Mouse (Mus musculus) heart, embryonic 14.5 days (tissue): ENCODE measurements around the gene Zfp574. TPM values are rescaled to one million over a fixed set of nuclear protein-coding genes. Genes with fewer than 3 reads are reported as not detected.
A peak's percentile ranks its signal among the peaks of the same experiment; 100 is the strongest.

Experiments
- ATAC-seq: fragments of 200-750 bp; cut with Nextera tagmentation; 2 replicates; pipeline ENCODE4 v1.8.0; 2017; ENCODE audit warnings: low read depth, moderate TSS enrichment; ENCODE audit not compliant: insufficient number of reproducible peaks, insufficient read depth, low FRiP score
- H3K27ac ChIP-seq, 2 experiments: fragments of 200-500 bp in 1 of 2; fragments of 300-500 bp in 1 of 2; sonication (generic) in 1 of 2; replicated peaks in 1 of 2; 2 replicates each; pipeline ENCODE4 v1.5.1; 2012 to 2014; ENCODE audit warnings: low read depth in 2 of 2, low read length in 2 of 2, control low read depth in 1 of 2, mild to moderate bottlenecking in 1 of 2, mixed read lengths in 1 of 2; ENCODE audit not compliant: control insufficient read depth in 1 of 2, insufficient read depth in 1 of 2
- H3K27me3 ChIP-seq: fragments of 300-500 bp; sonication (generic); 2 replicates; pipeline ENCODE4 v1.6.1; 2014; ENCODE audit warnings: mild to moderate bottlenecking, low read length, control low read depth; ENCODE audit not compliant: control insufficient read depth, insufficient read depth
- H3K36me3 ChIP-seq: fragments of 300-500 bp; sonication (generic); 2 replicates; pipeline ENCODE4 v1.6.1; 2014; ENCODE audit warnings: mild to moderate bottlenecking, control low read depth, low read length, mixed read lengths; ENCODE audit not compliant: control insufficient read depth, insufficient read depth
- H3K4me1 ChIP-seq, 2 experiments: fragments of 200-500 bp in 1 of 2; fragments of 300-500 bp in 1 of 2; sonication (generic) in 1 of 2; 2 replicates each; pipeline ENCODE4 v1.6.1; 2012 to 2014; ENCODE audit warnings: low read length in 2 of 2, control low read depth in 1 of 2, mixed read lengths in 1 of 2; ENCODE audit not compliant: control insufficient read depth in 2 of 2, insufficient read depth in 2 of 2
- H3K4me2 ChIP-seq: fragments of 300-500 bp; sonication (generic); 2 replicates; pipeline ENCODE4 v1.6.1; 2014; ENCODE audit warnings: mild to moderate bottlenecking, low read length
- H3K4me3 ChIP-seq, 2 experiments: fragments of 200-500 bp in 1 of 2; fragments of 300-500 bp in 1 of 2; sonication (generic) in 1 of 2; 2 replicates each; pipeline ENCODE4 v1.5.1; 2012 to 2014; ENCODE audit warnings: low read length in 2 of 2, mild to moderate bottlenecking in 2 of 2, control low read depth in 1 of 2, low read depth in 1 of 2, moderate library complexity in 1 of 2; ENCODE audit not compliant: control insufficient read depth in 1 of 2, insufficient read depth in 1 of 2
- H3K9ac ChIP-seq: fragments of 300-500 bp; sonication (generic); 2 replicates; pipeline ENCODE4 v1.6.1; 2014; ENCODE audit warnings: mild to moderate bottlenecking, low read length
- H3K9me3 ChIP-seq: fragments of 300-500 bp; sonication (generic); 2 replicates; pipeline ENCODE4 v1.6.1; 2016; ENCODE audit warnings: low read length, control low read depth; ENCODE audit not compliant: control insufficient read depth
- WGBS: fragments of 180-500 bp; shearing (Covaris S2); extraction: QIAGEN DNeasy Blood & Tissue Kit; methylation state at CpG from one replicate; pipeline ENCODE4 v1.1.7; 2014; 5-methylcytosine and 5-hydroxymethylcytosine counted together
- polyA plus RNA-seq: library from polyadenylated mRNA; unstranded; fragments of >200 nt; fragmentation: Nextera tagmentation; extraction: Ambion mirVana; gene quantifications from 2 replicates; pipeline ENCODE4 v1.2.1, GENCODE M21; 2014

Gene Zfp574
- polyA plus RNA-seq, 1 experiment from 2014 or later = 14.5 TPM

GRCm38 (mm10) chr7:25112956-25113603 lies 40.7 kb downstream of the Zfp574 start:
- no peak for ATAC-seq
- Histone ChIP-seq H3K4me2 (no peak overlapping the region), H3K27me3 (no peaks in the 10 kb centered on the region; the same call in 1 of the 2 replicates), H3K4me3 (no peak overlapping the region), H3K36me3 (no peaks in the 10 kb centered on the region), H3K27ac (no peak overlapping the region), H3K9ac (no peak overlapping the region), H3K9me3 (no peaks in the 10 kb centered on the region), H3K4me1 (peaks cover 0 to under 1% of the 10 kb centered on the region in 2 experiments; a peak in 1 of 4 replicates)
- WGBS = 76% methylated on average over 16 of the region's 16 CpGs

GRCm38 (mm10) chr7:25120061-25120834 lies 47.9 kb downstream of the Zfp574 start:
- H3K4me2 ChIP-seq = no peak overlapping the region
- no peaks in the 10 kb centered on the region for H3K36me3 ChIP-seq
- no peak overlapping the region for H3K9ac ChIP-seq
- H3K27me3 ChIP-seq = no peaks in the 10 kb centered on the region; the same call in 1 of the 2 replicates
- H3K4me3 ChIP-seq = no peak overlapping the region
- H3K27ac ChIP-seq = no peak overlapping the region
- WGBS = 66% methylated on average over 25 of the region's 25 CpGs
- H3K4me1 ChIP-seq = peaks cover 0 to 4% of the 10 kb centered on the region in 2 experiments; a peak in 1 of 4 replicates
- 0 out of 2 replicates have a peak, but pooled peaks have one; percentile 40 for ATAC-seq
- no peaks in the 10 kb centered on the region for H3K9me3 ChIP-seq

DNA sequence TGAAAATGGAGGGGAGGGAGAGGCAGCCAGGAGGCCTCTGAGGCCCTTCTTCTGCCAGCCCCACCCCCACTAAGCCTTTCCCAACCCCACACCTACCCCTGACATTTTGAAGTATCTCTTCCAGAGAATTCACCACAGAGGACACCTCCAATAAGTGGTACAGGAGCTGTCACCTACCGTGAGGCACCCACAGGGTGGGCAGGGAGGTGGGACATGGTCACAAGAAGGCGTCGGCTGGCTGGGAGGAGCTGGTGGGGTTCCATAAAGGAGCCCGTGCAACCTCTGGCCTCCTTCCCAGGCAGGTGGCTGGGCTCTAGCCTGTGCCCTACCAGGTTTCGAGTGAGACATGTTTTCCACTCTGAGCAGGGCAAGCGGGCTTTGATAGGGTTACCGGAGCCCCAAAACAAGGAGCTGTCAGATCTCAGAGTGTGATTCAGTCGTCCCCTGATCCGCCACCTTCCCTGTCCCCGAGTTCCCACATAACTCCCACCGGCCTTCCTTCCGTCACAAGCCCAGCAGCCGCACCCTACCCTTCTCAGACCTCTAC lies 48.9 kb downstream of the Zfp574 start:
- WGBS = 65% methylated on average over 13 of the region's 13 CpGs
- H3K9me3 ChIP-seq = no peaks in the 10 kb centered on the region
- H3K4me3 ChIP-seq = no peak overlapping the region
- no peak overlapping the region for H3K4me2 ChIP-seq
- peaks cover 0 to 4% of the 10 kb centered on the region in 2 experiments; a peak in 1 of 4 replicates for H3K4me1 ChIP-seq
- H3K27ac ChIP-seq = no peak overlapping the region
- no peaks in the 10 kb centered on the region for H3K36me3 ChIP-seq
- H3K9ac ChIP-seq = no peak overlapping the region
- ATAC-seq = no peak
- no peaks in the 10 kb centered on the region for H3K27me3 ChIP-seq

- Histone ChIP-seq H3K4me1 (no peaks in the 10 kb centered on the region; a peak in 1 of 4 replicates), H3K4me3 (no peak overlapping the region), H3K27me3 (peaks cover 14% of the 10 kb centered on the region; the same call in 1 of the 2 replicates), H3K27ac (no peak overlapping the region), H3K9ac (no peak overlapping the region), H3K4me2 (no peak overlapping the region), H3K36me3 (no peaks in the 10 kb centered on the region), H3K9me3 (no peaks in the 10 kb centered on the region)
- WGBS = 68% methylated on average over 10 of the region's 10 CpGs
- no peak for ATAC-seq
These were observed 53.4 kb downstream of the Zfp574 start for GRCm38 (mm10) chr7:25125716-25126281.

DNA sequence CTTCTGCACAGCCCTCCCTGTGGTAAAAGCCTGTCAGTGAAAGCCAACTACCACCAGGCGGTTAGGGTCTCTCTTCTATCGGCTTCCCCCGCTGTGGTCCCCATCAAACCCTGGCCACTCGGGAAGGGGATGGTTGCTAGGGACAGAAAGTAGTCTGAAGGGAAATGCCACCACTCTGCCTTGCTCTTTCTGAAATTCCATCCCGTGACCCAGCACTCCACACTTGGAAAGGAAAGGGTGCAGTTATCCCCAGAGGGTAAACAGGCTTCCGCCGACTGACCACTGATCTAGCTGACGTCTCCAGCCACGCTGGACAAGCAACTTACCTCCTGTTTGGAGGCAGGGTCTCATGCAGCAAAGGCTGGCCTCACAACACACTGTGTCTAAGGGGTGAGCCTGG lies 55.6 kb downstream of the Zfp574 start:
- WGBS = 61% methylated on average over 9 of the region's 9 CpGs
- H3K27ac ChIP-seq = no peak overlapping the region
- H3K4me2 ChIP-seq = no peak overlapping the region
- no peak overlapping the region for H3K4me3 ChIP-seq
- no peaks in the 10 kb centered on the region for H3K9me3 ChIP-seq
- no peak for ATAC-seq
- peaks cover 36% of the 10 kb centered on the region for H3K27me3 ChIP-seq
- H3K36me3 ChIP-seq = no peaks in the 10 kb centered on the region
- H3K4me1 ChIP-seq = no peaks in the 10 kb centered on the region
- no peak overlapping the region for H3K9ac ChIP-seq

- H3K27ac ChIP-seq = no peak overlapping the region
- H3K36me3 ChIP-seq = no peaks in the 10 kb centered on the region
- no peaks in the 10 kb centered on the region for H3K4me1 ChIP-seq
- H3K4me2 ChIP-seq = no peak overlapping the region
- no peak overlapping the region for H3K4me3 ChIP-seq
- 42% methylated on average over 13 of the region's 13 CpGs for WGBS
- no peaks in the 10 kb centered on the region for H3K9me3 ChIP-seq
- H3K9ac ChIP-seq = no peak overlapping the region
- H3K27me3 ChIP-seq = peaks cover 49% of the 10 kb centered on the region
- no peak for ATAC-seq
These were observed 57.1 kb downstream of the Zfp574 start for GRCm38 (mm10) chr7:25129390-25129979.

- Histone ChIP-seq H3K9ac (no peak overlapping the region), H3K4me1 (no peaks in the 10 kb centered on the region), H3K36me3 (no peaks in the 10 kb centered on the region), H3K9me3 (peaks cover 2% of the 10 kb centered on the region; the same call in 1 of the 2 replicates), H3K4me2 (no peak overlapping the region), H3K27me3 (peaks cover 60% of the 10 kb centered on the region), H3K4me3 (no peak overlapping the region), H3K27ac (no peak overlapping the region)
- no peak for ATAC-seq
- 82% methylated on average over 11 of the region's 11 CpGs for WGBS
These were observed 58.2 kb downstream of the Zfp574 start for GRCm38 (mm10) chr7:25130565-25130964.
